Mouse (Mus musculus) forebrain, embryonic 12.5 days (tissue): ENCODE results near the gene Tmem59. TPM values are rescaled to one million over a fixed set of nuclear protein-coding genes. Genes with fewer than 3 reads are reported as not detected.

Experiments
- ATAC-seq: fragments of 200-750 bp; cut with Nextera tagmentation; 2 replicates; pipeline ENCODE4 v1.8.0; 2017; ENCODE audit warnings: moderate TSS enrichment; ENCODE audit not compliant: low FRiP score
- H3K27ac ChIP-seq: fragments of 300-500 bp; sonication (generic); 2 replicates; pipeline ENCODE4 v1.5.1; 2016; ENCODE audit warnings: mild to moderate bottlenecking
- H3K27me3 ChIP-seq: fragments of 300-500 bp; sonication (generic); 2 replicates; pipeline ENCODE4 v1.6.1; 2016; ENCODE audit warnings: mild to moderate bottlenecking
- H3K36me3 ChIP-seq: fragments of 300-500 bp; sonication (generic); replicated peaks from 2 replicates; pipeline ENCODE4 v1.6.1; 2016; ENCODE audit warnings: mild to moderate bottlenecking
- H3K4me1 ChIP-seq: fragments of 300-500 bp; sonication (generic); 2 replicates; pipeline ENCODE4 v1.6.1; 2016
- H3K4me2 ChIP-seq: fragments of 300-500 bp; sonication (generic); 2 replicates; pipeline ENCODE4 v1.6.1; 2016; ENCODE audit warnings: mild to moderate bottlenecking, moderate library complexity
- H3K4me3 ChIP-seq: fragments of 300-500 bp; sonication (generic); replicated peaks from 2 replicates; pipeline ENCODE4 v1.5.1; 2016; ENCODE audit warnings: mild to moderate bottlenecking
- H3K9ac ChIP-seq: fragments of 300-500 bp; sonication (generic); 2 replicates; pipeline ENCODE4 v1.6.1; 2016; ENCODE audit warnings: mild to moderate bottlenecking
- H3K9me3 ChIP-seq: fragments of 300-500 bp; sonication (generic); 2 replicates; pipeline ENCODE4 v1.6.1; 2016
- WGBS: fragments of 180-500 bp; shearing (Covaris S2); methylation state at CpG from one replicate; pipeline ENCODE4 v1.1.7; 2016; 5-methylcytosine and 5-hydroxymethylcytosine counted together
- polyA plus RNA-seq: library from polyadenylated mRNA; unstranded; fragments of >200 nt; fragmentation: Nextera tagmentation; extraction: Ambion mirVana; gene quantifications from 2 replicates; pipeline ENCODE4 v1.2.1, GENCODE M21; 2016

Tmem59 gene
- polyA plus RNA-seq, 1 experiment from 2014 or later: 289 TPM

GRCm38 (mm10) chr4:107247110-107247509 lies 68.9 kb downstream of the Tmem59 start:
- H3K27me3 ChIP-seq: no peaks in the 10 kb centered on the region
- 78% methylated on average over 9 of the region's 9 CpGs for WGBS
- ATAC-seq: no peak
- no peak overlapping the region for H3K4me3 ChIP-seq
- no peak overlapping the region for H3K27ac ChIP-seq
- H3K4me2 ChIP-seq: no peak overlapping the region
- H3K4me1 ChIP-seq: peaks cover 21% of the 10 kb centered on the region
- no peak overlapping the region for H3K9ac ChIP-seq
- H3K9me3 ChIP-seq: no peaks in the 10 kb centered on the region
- H3K36me3 ChIP-seq: peaks cover 16% of the 10 kb centered on the region

GRCm38 (mm10) chr4:107248061-107248460 lies 69.9 kb downstream of the Tmem59 start:
- Histone ChIP-seq H3K9me3 (no peaks in the 10 kb centered on the region), H3K4me1 (peaks cover 28% of the 10 kb centered on the region), H3K4me2 (no peak overlapping the region), H3K9ac (no peak overlapping the region), H3K27me3 (no peaks in the 10 kb centered on the region), H3K27ac (no peak overlapping the region), H3K4me3 (no peak overlapping the region), H3K36me3 (peaks cover 13% of the 10 kb centered on the region; the same call in 1 of the 2 replicates)
- no peak for ATAC-seq
- 83% methylated on average over 3 of the region's 3 CpGs for WGBS

GRCm38 (mm10) chr4:107249471-107249870 lies 71.3 kb downstream of the Tmem59 start:
- Histone ChIP-seq H3K9me3 (no peaks in the 10 kb centered on the region), H3K9ac (no peak overlapping the region), H3K36me3 (0 out of 2 replicates have a peak, but pooled peaks cover 3% of the 10 kb centered on the region), H3K27ac (peak overlapping the region; percentile 56; the same call in 1 of the 2 replicates), H3K4me2 (0 out of 2 replicates have a peak overlapping the region, but pooled peaks have one; percentile 10), H3K4me1 (peaks cover 30% of the 10 kb centered on the region), H3K27me3 (no peaks in the 10 kb centered on the region), H3K4me3 (no peak overlapping the region)
- WGBS: 56% methylated on average over 2 of the region's 2 CpGs
- ATAC-seq: no peak

GRCm38 (mm10) chr4:107250494-107250893 lies 72.3 kb downstream of the Tmem59 start:
- Histone ChIP-seq H3K4me3 (no peak overlapping the region), H3K27ac (no peak overlapping the region), H3K9ac (no peak overlapping the region), H3K4me2 (no peak overlapping the region), H3K27me3 (no peaks in the 10 kb centered on the region), H3K36me3 (0 out of 2 replicates have a peak, but pooled peaks cover 3% of the 10 kb centered on the region), H3K4me1 (peaks cover 31% of the 10 kb centered on the region), H3K9me3 (no peaks in the 10 kb centered on the region)
- no peak for ATAC-seq
- WGBS: 33% methylated on average over 4 of the region's 4 CpGs

Other genes starting within 250 kb of the Tmem59 start
- gene Mrpl37, start 111.5 kb upstream of the Tmem59 start, polyA plus RNA-seq: 81.5 and 83.2 TPM in 2 replicates
- 6.0 and 7.0 TPM in 2 replicates for gene Cyb5rl, start 111.4 kb upstream of the Tmem59 start, polyA plus RNA-seq
- gene Cdcp2, start 81.5 kb upstream of the Tmem59 start, polyA plus RNA-seq: not detected in 2 replicates
- 22.1 and 26.5 TPM in 2 replicates for gene Tceanc2, start 717 bp downstream of the Tmem59 start, polyA plus RNA-seq
- gene Ldlrad1, start 30.8 kb downstream of the Tmem59 start, polyA plus RNA-seq: not detected in 2 replicates
- 74.3 and 79.9 TPM in 2 replicates for gene Lrrc42, start 75.1 kb downstream of the Tmem59 start, polyA plus RNA-seq
- 34.3 and 37.8 TPM in 2 replicates for gene Hspb11, start 75.2 kb downstream of the Tmem59 start, polyA plus RNA-seq
- gene Dio1, start 128.8 kb downstream of the Tmem59 start, polyA plus RNA-seq: not detected in 2 replicates
- 35.7 and 41.8 TPM in 2 replicates for gene Yipf1, start 136.0 kb downstream of the Tmem59 start, polyA plus RNA-seq
- 38.8 and 39.9 TPM in 2 replicates for gene Ndc1, start 189.4 kb downstream of the Tmem59 start, polyA plus RNA-seq